Mouse (Mus musculus) c-Kit-negative CD71-positive TER-119-positive erythroid progenitor cells, embryonic 14.5 days (primary cell): Measurements from ENCODE around the gene Ptpn3.

ENCODE experiments used
- DNase-seq: peaks from one replicate; pipeline ENCODE4 v3.0.0-alpha.2; 2013; ENCODE audit warnings: low read depth, low spot score

Ptpn3 gene

DNA sequence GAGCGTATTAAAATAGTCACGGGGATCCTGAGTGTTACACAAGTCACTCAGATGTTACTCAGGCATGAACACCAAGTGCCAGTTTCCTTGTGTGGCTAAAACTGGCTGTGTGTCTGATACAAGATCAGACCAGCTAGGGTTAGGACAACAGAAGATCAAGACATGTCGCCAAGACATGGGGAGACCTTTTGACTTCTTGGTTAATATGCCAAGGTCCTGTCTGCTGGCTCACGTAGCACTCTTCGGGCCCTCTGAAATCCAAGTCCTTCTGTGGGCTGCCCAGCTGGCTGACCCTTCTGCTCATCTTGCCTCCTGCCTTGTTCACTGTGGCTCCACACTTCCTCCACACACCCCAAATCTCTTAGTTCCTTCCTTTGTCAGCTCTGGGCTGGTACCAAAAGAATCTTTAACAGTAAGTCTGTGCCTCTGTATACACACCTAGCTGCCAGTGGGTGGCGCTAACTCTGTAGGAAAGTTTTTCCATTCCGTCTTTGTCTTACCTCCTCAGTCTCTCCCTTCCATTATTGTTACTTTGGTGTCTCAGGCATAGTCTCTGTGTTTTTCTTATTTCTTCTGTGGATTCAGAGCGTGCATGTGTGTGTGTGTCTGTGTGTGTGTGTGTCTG is 38.5 kb downstream of the Ptpn3 start:
- DNase-seq, result no peak

GRCm38 (mm10) chr4:57262451-57262850 is 39.2 kb downstream of the Ptpn3 start:
- no peak for DNase-seq

- no peak for DNase-seq
Measured at GRCm38 (mm10) chr4:57261813-57262212, 39.8 kb downstream of the Ptpn3 start.

- no peak for DNase-seq
Measured at GRCm38 (mm10) chr4:57258159-57259035, 43.2 kb downstream of the Ptpn3 start.

- DNase-seq, result no peak
Measured at GRCm38 (mm10) chr4:57257409-57257808, 44.2 kb downstream of the Ptpn3 start.

GRCm38 (mm10) chr4:57256761-57257160 is 44.9 kb downstream of the Ptpn3 start:
- DNase-seq, result no peak

DNA sequence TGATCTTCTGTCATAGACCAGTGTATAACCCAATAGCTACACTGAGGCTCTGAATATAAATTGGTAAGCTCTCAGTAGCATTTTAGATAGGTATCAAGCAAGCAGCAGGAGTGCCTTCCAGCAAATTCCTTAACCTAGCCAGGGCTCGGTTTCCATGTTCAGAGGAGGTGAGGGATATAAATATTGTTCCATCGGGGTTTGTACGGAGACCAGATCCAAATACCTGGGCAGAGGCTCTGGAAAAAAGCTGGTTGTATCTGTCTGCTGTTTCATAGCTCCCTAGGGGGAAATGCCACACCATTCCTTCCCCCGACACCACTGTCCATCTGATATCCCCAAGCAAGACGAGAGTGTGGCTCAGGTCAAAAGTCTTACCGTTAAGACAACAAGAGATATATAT is 47.2 kb downstream of the Ptpn3 start:
- no peak for DNase-seq

DNA sequence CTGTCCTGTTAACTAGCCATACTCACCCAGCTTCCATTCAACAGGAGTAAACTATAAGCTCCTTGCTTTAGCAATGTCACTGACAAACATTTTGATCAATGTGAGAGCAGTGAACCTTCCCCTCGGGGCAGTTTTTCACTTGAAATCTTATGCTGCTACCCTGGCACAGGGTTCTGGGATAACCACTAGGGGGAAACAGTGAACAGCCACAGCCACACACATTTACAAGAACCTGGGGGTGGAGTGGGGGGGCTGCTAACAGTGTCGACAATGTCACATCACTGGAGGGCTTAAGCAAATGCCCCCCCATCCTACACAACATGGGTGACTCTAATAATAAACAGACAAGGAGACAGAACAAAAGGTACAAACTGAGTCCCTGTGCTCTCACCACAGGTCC is 51.0 kb downstream of the Ptpn3 start:
- no peak for DNase-seq

GRCm38 (mm10) chr4:57249108-57249507 is 52.5 kb downstream of the Ptpn3 start:
- DNase-seq, result no peak

- no peak for DNase-seq
Measured at GRCm38 (mm10) chr4:57244874-57245273, 56.8 kb downstream of the Ptpn3 start.

DNA sequence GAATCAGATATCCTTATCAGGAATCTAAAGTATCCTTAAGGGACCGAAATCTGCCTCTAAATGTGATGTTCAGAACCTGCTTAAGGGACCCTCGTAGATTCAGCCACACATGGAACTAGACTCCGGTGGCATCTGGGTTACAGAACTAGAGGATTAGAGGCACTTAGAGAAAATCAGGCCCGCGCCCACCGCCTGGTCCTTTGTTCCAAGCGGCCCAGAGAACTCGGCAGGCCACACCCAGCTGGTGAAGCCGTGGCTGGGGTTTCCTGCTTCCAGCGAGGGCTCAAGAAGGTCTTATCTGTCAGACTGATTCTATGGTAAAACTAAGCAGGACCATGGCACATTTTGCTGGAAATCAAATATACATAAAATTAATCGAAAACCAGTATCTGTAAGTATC is 58.3 kb downstream of the Ptpn3 start:
- DNase-seq, result no peak

DNA sequence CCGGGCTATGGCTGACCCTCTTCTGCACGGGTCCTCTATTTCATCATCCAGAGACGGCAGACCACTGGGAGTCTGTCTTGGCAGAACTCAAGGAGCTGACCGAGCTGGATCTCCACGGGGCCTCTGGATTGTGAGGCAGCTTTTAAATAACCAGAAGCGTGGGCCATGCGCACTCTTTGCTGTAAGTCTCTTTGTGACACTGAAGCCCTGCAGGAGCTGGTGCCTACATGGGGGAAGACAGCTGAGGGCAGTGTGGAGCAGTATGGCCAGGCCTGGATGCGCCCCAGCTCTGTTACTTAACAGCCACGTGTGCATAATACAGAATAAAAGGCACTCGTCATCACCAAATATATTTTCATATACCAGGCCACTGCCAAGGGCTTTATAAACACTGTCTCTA is 60.7 kb downstream of the Ptpn3 start:
- DNase-seq, result no peak

DNA sequence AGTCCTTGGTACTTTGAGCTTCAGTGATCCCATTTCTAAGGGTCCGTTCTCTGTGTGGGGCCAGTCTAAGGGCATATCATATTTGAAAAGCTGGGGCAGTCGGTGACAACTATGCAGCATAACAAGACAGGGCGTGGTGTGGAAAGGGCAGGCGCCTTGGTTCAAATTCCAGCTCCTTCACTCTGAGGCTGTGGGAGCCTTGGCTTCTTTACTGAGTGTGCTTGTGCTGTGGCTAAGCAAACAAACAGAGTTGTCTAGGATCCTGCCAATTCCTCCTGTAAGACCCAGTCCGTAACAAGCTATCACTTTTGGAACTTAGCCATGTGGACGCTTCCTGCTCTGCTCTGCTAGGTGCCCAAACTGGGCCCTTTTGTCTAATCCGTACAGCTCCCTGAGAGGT is 61.5 kb downstream of the Ptpn3 start:
- DNase-seq, result no peak

GRCm38 (mm10) chr4:57239112-57239511 is 62.5 kb downstream of the Ptpn3 start:
- no peak for DNase-seq

DNA sequence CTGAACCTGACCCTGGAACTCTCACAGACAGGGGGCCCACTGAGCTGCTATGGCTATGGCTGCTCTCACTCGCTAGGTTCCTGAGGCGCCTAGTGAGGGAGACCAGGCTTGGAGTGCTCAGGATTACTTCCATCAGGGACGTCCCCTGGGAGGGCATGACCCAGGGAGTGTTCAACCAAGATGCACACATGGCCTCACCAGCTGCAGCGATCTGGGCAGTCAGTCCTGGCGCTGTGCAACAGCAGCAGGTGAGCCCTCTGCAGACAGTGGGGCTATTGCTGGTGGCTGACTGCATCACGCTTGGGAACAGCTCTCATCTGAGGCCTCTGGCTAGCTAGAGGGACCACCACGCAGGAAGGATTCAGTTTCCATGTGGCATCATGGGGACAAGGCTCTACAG is 63.5 kb downstream of the Ptpn3 start:
- DNase-seq, result no peak

DNA sequence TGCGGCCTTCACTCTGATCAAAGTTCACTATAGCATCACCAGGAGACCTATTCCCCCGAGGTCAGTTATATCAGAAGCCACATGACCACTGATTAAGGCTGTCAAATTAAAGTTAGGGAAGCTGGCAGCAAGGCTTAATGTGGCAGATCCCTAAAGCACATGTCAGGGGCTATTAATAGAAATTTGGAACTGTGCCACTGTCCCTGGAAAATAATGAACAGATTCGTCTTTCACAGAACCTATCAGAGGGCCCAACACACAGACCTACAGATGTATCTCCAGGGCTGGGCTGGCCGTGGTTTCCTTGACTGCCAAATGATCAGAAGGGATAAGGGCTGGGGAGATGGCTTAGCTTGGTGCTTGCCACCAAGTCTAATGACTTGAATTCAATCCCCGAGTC is 65.1 kb downstream of the Ptpn3 start:
- no peak for DNase-seq

- no peak for DNase-seq
Measured at GRCm38 (mm10) chr4:57235741-57236140, 65.9 kb downstream of the Ptpn3 start.

DNA sequence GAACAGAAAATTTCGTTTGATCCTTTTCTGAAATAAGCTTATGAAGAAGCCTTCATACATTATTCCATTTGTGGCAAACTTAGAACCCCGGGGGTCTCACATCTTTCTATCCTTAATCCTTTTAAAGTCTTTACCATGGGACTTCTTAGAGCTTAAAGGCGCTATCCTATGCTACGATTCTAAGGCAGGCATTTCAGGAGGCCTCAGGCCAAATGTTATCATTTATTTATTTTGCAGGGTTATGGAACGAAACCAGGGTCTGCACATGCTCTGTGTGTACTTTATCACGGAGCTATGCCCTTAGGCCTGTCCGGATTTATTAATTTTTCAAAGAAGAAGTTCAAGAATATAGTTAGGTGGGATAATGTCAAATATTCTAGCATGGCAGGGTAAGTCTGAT is 67.3 kb downstream of the Ptpn3 start:
- DNase-seq, result no peak

DNA sequence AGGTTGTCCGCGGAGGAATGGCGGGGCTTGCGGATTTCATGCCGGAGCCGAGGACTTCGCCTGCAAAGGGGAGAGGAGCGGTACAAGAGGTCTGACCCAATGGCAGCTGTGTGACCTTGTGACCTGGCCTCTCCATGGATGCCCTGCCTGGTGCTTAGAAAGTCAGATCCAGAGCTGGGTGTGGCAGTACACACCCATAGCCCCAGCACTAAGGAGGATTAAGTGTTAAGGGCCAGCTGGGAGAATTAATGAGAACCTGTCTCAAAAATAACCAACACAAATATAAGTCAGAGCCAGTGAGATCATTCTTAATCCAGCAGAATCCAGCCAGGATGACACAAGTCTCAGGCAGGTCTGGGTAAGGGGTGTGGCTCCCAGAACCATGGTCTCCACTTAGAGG is 69.2 kb downstream of the Ptpn3 start:
- no peak for DNase-seq

GRCm38 (mm10) chr4:57231323-57231722 is 70.3 kb downstream of the Ptpn3 start:
- no peak for DNase-seq

- DNase-seq, result no peak
Measured at GRCm38 (mm10) chr4:57230341-57230740, 71.3 kb downstream of the Ptpn3 start.

- DNase-seq, result no peak
Measured at GRCm38 (mm10) chr4:57228601-57229520, 72.8 kb downstream of the Ptpn3 start.
